Mouse (Mus musculus): ENCODE measurements around the gene Rdx. TPM values are rescaled to one million over a fixed set of nuclear protein-coding genes. Genes with fewer than 3 reads are reported as not detected.

The Rdx gene
- total and polyA plus RNA-seq, 3 experiments: 103 to 152 (median 109) TPM

- H3K4me1 ChIP-seq (ENCODE audit: control insufficient read depth in 1 of 2, insufficient read depth in 2 of 2, low read length in 2 of 2): no peaks in the 10 kb centered on the region
- DNase-seq (ENCODE audit: low read depth, low spot score): no peak
- H3K79me2 ChIP-seq (ENCODE audit: control insufficient read depth, insufficient read depth, low read length, poor library complexity): no peaks in the 10 kb centered on the region
- H3K4me3 ChIP-seq (ENCODE audit: control insufficient read depth in 1 of 2, insufficient read depth in 1 of 2, low read depth in 2 of 2, low read length in 2 of 2): no peak overlapping the region
- no peak overlapping the region for H3K9ac ChIP-seq (ENCODE audit: control insufficient read depth, low read depth, low read length, poor library complexity, severe bottlenecking)
- peaks cover 0 to 7% of the 10 kb centered on the region in 2 experiments; a peak in 1 of 4 replicates for H3K27me3 ChIP-seq (ENCODE audit: control insufficient read depth in 1 of 2, insufficient read depth in 2 of 2, low read length in 2 of 2)
- H3K9me3 ChIP-seq (replicated peaks; ENCODE audit: insufficient read depth, low read length): no peaks in the 10 kb centered on the region
- TF ChIP-seq USF2 (IDR thresholded peaks at IDR 0.05; ENCODE audit: borderline replicate concordance in 1 of 2, insufficient read depth in 1 of 2, low read depth in 1 of 2, low read length in 2 of 2): no peak
- no peak for TF ChIP-seq RCOR1 (IDR thresholded peaks at IDR 0.05; ENCODE audit: low read depth, low read length)
- no peak for TF ChIP-seq MYC (IDR thresholded peaks at IDR 0.05; ENCODE audit: low read depth, low read length)
- no peak for TF ChIP-seq SMC3 (IDR thresholded peaks at IDR 0.05; ENCODE audit: low read depth, low read length)
- TF ChIP-seq ELF1 (IDR thresholded peaks at IDR 0.05; ENCODE audit: low read depth, low read length): no peak
- TF ChIP-seq ZC3H11A (IDR thresholded peaks at IDR 0.05; ENCODE audit: low read depth, low read length): no peak
- no peaks in the 10 kb centered on the region for H3K36me3 ChIP-seq (ENCODE audit: control insufficient read depth in 1 of 2, insufficient read depth in 2 of 2, low read length in 2 of 2)
- H3K27ac ChIP-seq (ENCODE audit: control insufficient read depth, low read depth, low read length): no peak overlapping the region
Measured at GRCm38 (mm10) chr9:52012781-52013436, 34.1 kb upstream of the Rdx start.

GRCm38 (mm10) chr9:52013900-52014455, 33.0 kb upstream of the Rdx start:
- Histone ChIP-seq H3K9ac (ENCODE audit: control insufficient read depth, low read depth, low read length, poor library complexity, severe bottlenecking) (no peak overlapping the region), H3K9me3 (replicated peaks; ENCODE audit: insufficient read depth, low read length) (no peaks in the 10 kb centered on the region), H3K4me3 (ENCODE audit: control insufficient read depth in 1 of 2, insufficient read depth in 1 of 2, low read depth in 2 of 2, low read length in 2 of 2) (no peak overlapping the region), H3K4me1 (ENCODE audit: control insufficient read depth in 1 of 2, insufficient read depth in 2 of 2, low read length in 2 of 2) (no peaks in the 10 kb centered on the region), H3K27me3 (ENCODE audit: control insufficient read depth in 1 of 2, insufficient read depth in 2 of 2, low read length in 2 of 2) (peaks cover 0 to 7% of the 10 kb centered on the region in 2 experiments; a peak in 1 of 4 replicates), H3K79me2 (ENCODE audit: control insufficient read depth, insufficient read depth, low read length, poor library complexity) (no peaks in the 10 kb centered on the region), H3K36me3 (ENCODE audit: control insufficient read depth in 1 of 2, insufficient read depth in 2 of 2, low read length in 2 of 2) (no peaks in the 10 kb centered on the region), H3K27ac (ENCODE audit: control insufficient read depth, low read depth, low read length) (no peak overlapping the region)
- no peak for TF ChIP-seq ETS1 (IDR thresholded peaks at IDR 0.05; ENCODE audit: low read depth, low read length)
- no peak for TF ChIP-seq UBTF (IDR thresholded peaks at IDR 0.05; ENCODE audit: borderline replicate concordance, insufficient read depth, low read depth, low read length)
- no peak for TF ChIP-seq ZC3H11A (IDR thresholded peaks at IDR 0.05; ENCODE audit: low read depth, low read length)
- no peak for DNase-seq (ENCODE audit: low read depth, low spot score)

- peaks cover 0 to under 1% of the 10 kb centered on the region in 2 experiments; a peak in 1 of 4 replicates for H3K27me3 ChIP-seq (ENCODE audit: control insufficient read depth in 1 of 2, insufficient read depth in 2 of 2, low read length in 2 of 2)
- H3K36me3 ChIP-seq (ENCODE audit: control insufficient read depth in 1 of 2, insufficient read depth in 2 of 2, low read length in 2 of 2): no peaks in the 10 kb centered on the region
- H3K27ac ChIP-seq (ENCODE audit: control insufficient read depth, low read depth, low read length): no peak overlapping the region
- no peak overlapping the region for H3K9ac ChIP-seq (ENCODE audit: control insufficient read depth, low read depth, low read length, poor library complexity, severe bottlenecking)
- TF ChIP-seq GABPA (IDR thresholded peaks at IDR 0.05; ENCODE audit: low read depth, low read length) (no peak), NRF1 (IDR thresholded peaks at IDR 0.05; ENCODE audit: insufficient read depth, low read depth, low read length, poor library complexity, severe bottlenecking) (no peak), NELFE (IDR thresholded peaks at IDR 0.05; ENCODE audit: low read depth, low read length) (no peak), POLR2A (IDR thresholded peaks at IDR 0.05; ENCODE audit: control insufficient read depth in 1 of 2, insufficient read depth in 1 of 2, low read depth in 1 of 2, low read length in 2 of 2, poor library complexity in 1 of 2) (no peak), GATA1 (IDR thresholded peaks at IDR 0.05; ENCODE audit: low read depth, low read length) (no peak), TCF12 (IDR thresholded peaks at IDR 0.05; ENCODE audit: low read depth, low read length) (no peak), EP300 (IDR thresholded peaks at IDR 0.05; ENCODE audit: low read depth in 1 of 2, low read length in 2 of 2) (no peak), TAL1 (IDR thresholded peaks at IDR 0.05; ENCODE audit: low read length) (no peak), TBP (IDR thresholded peaks at IDR 0.05; ENCODE audit: low read depth, low read length) (no peak)
- H3K9me3 ChIP-seq (replicated peaks; ENCODE audit: insufficient read depth, low read length): no peaks in the 10 kb centered on the region
- no peaks in the 10 kb centered on the region for H3K79me2 ChIP-seq (ENCODE audit: control insufficient read depth, insufficient read depth, low read length, poor library complexity)
- no peak for DNase-seq (ENCODE audit: low read depth, low spot score)
- no peaks in the 10 kb centered on the region for H3K4me1 ChIP-seq (ENCODE audit: control insufficient read depth in 1 of 2, insufficient read depth in 2 of 2, low read length in 2 of 2)
- no peak overlapping the region for H3K4me3 ChIP-seq (ENCODE audit: control insufficient read depth in 1 of 2, insufficient read depth in 1 of 2, low read depth in 2 of 2, low read length in 2 of 2)
Measured at GRCm38 (mm10) chr9:52017091-52017490, 29.9 kb upstream of the Rdx start.

Measured in MEL (cell line).